Mouse (Mus musculus) intestine, postnatal 0 days (tissue): Measurements from ENCODE around the gene Ppfibp2. TPM values are rescaled to one million over a fixed set of nuclear protein-coding genes. Genes with fewer than 3 reads are reported as not detected.

Source experiments
- ATAC-seq: fragments of 200-750 bp; cut with Nextera tagmentation; 2 replicates; pipeline ENCODE4 v1.8.0; 2017; ENCODE audit warnings: mild to moderate bottlenecking, moderate TSS enrichment, moderate library complexity
- H3K27ac ChIP-seq: fragments of 300-500 bp; sonication (generic); 2 replicates; pipeline ENCODE4 v1.5.1; 2014; ENCODE audit warnings: mild to moderate bottlenecking, low read depth, low read length, moderate library complexity
- H3K27me3 ChIP-seq: fragments of 300-500 bp; sonication (generic); replicated peaks from 2 replicates; pipeline ENCODE4 v1.6.1; 2014; ENCODE audit warnings: low read length, mixed read lengths; ENCODE audit not compliant: control insufficient read depth, insufficient read depth
- H3K36me3 ChIP-seq: fragments of 300-500 bp; sonication (generic); 2 replicates; pipeline ENCODE4 v1.6.1; 2014; ENCODE audit warnings: mild to moderate bottlenecking, moderate library complexity; ENCODE audit not compliant: control insufficient read depth, insufficient read depth
- H3K4me1 ChIP-seq: fragments of 300-500 bp; sonication (generic); replicated peaks from 2 replicates; pipeline ENCODE4 v1.6.1; 2014; ENCODE audit warnings: antibody characterized with exemption, low read length, mixed read lengths; ENCODE audit not compliant: control insufficient read depth, insufficient read depth
- H3K4me2 ChIP-seq: fragments of 300-500 bp; sonication (generic); replicated peaks from 2 replicates; pipeline ENCODE4 v1.6.1; 2014; ENCODE audit warnings: low read depth, mild to moderate bottlenecking, moderate library complexity
- H3K4me3 ChIP-seq: fragments of 300-500 bp; sonication (generic); 2 replicates; pipeline ENCODE4 v1.5.1; 2014; ENCODE audit warnings: low read depth, low read length
- H3K9ac ChIP-seq: fragments of 300-500 bp; sonication (generic); 2 replicates; pipeline ENCODE4 v1.6.1; 2014; ENCODE audit warnings: mild to moderate bottlenecking, low read depth, low read length
- H3K9me3 ChIP-seq: fragments of 300-500 bp; sonication (generic); 2 replicates; pipeline ENCODE4 v1.6.1; 2016; ENCODE audit warnings: mixed run types; ENCODE audit not compliant: control insufficient read depth
- CTCF ChIP-seq: sonication (generic); IDR thresholded peaks from 2 replicates; pipeline ENCODE4 v1.5.1; 2016; ENCODE audit warnings: low read depth, mild to moderate bottlenecking, control low read depth, antibody characterized with exemption, moderate library complexity
- WGBS: fragments of 180-500 bp; shearing (Covaris S2); extraction: QIAGEN DNeasy Blood & Tissue Kit; methylation state at CpG from one replicate; pipeline ENCODE4 v1.1.7; 2014; 5-methylcytosine and 5-hydroxymethylcytosine counted together
- polyA plus RNA-seq: library from polyadenylated mRNA; unstranded; fragments of >200 nt; fragmentation: Nextera tagmentation; extraction: Ambion mirVana; gene quantifications from 2 replicates; pipeline ENCODE4 v1.2.1, GENCODE M21; 2015

Gene Ppfibp2
- polyA plus RNA-seq, 1 experiment from 2014 or later: 9.8 TPM

GRCm38 (mm10) chr7:107749270-107749669 is 154.3 kb downstream of the Ppfibp2 start:
- Histone ChIP-seq H3K9me3 (no peaks in the 10 kb centered on the region), H3K27me3 (no peaks in the 10 kb centered on the region), H3K36me3 (peaks cover 18% of the 10 kb centered on the region), H3K4me3 (no peak overlapping the region), H3K4me1 (no peaks in the 10 kb centered on the region), H3K27ac (no peak overlapping the region), H3K9ac (no peak overlapping the region), H3K4me2 (no peak overlapping the region)
- ATAC-seq: no peak; the same call in 1 of the 2 replicates
- peak; percentile 83 for TF ChIP-seq CTCF
- WGBS: 5% methylated on average over 3 of the region's 3 CpGs

DNA sequence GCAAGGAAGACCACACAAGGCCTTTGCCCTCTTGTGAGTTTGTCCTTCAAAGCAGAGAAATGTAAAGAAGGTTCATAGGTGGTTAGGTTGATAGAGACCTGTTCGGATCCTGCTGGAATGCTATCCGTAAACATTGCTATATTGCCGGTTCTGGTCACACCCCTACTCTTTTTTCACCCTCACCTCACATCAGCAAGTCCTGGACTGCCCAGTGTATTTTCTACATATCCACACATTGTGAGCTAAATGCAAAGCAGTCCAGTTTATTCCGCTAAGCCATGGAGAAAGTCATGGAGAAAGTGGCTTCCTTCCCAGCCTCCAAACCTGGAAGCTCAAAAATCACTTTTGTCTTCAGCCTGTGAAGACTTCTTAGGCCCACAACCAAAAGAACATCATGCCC is 154.7 kb downstream of the Ppfibp2 start:
- H3K36me3 ChIP-seq: peaks cover 15% of the 10 kb centered on the region

GRCm38 (mm10) chr7:107752031-107752520 is 157.1 kb downstream of the Ppfibp2 start:
- no peak for TF ChIP-seq CTCF
- Histone ChIP-seq H3K4me2 (no peak overlapping the region), H3K36me3 (no peaks in the 10 kb centered on the region), H3K27me3 (no peaks in the 10 kb centered on the region), H3K27ac (no peak overlapping the region), H3K4me3 (no peak overlapping the region), H3K9ac (no peak overlapping the region), H3K9me3 (no peaks in the 10 kb centered on the region), H3K4me1 (no peaks in the 10 kb centered on the region)
- WGBS: 79% methylated on average over 10 of the region's 10 CpGs
- ATAC-seq: no peak

More for the DNA sequence above, 154.7 kb downstream of the Ppfibp2 start:
- Histone ChIP-seq H3K4me2 (no peak overlapping the region), H3K4me3 (no peak overlapping the region), H3K9ac (no peak overlapping the region), H3K4me1 (no peaks in the 10 kb centered on the region), H3K27ac (no peak overlapping the region), H3K27me3 (no peaks in the 10 kb centered on the region), H3K9me3 (no peaks in the 10 kb centered on the region)
- 76% methylated on average over 4 of the region's 4 CpGs for WGBS
- TF ChIP-seq CTCF: no peak
- no peak for ATAC-seq

DNA sequence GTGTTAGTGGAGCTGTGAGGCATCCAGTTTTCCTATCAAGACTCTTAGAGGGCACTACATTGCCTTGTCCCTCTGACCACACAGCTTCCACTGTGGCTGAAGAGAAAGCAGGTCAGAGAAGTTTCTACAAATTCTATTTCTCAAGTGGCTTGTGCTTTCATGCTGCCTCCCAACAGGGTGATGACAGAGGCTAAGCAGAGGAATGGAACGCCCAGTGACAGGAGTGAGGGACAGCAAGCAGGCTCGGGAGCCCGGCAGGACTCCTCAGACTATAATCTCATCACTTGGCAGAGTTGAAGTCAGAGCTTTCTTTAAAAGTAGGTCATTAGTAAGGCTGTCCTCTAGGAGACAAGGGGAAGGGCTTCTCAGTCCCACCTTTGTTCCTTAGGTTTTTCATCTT is 160.9 kb downstream of the Ppfibp2 start:
- TF ChIP-seq CTCF: no peak
- Histone ChIP-seq H3K9ac (no peak overlapping the region), H3K4me2 (no peak overlapping the region), H3K4me3 (no peak overlapping the region), H3K36me3 (no peaks in the 10 kb centered on the region), H3K27ac (no peak overlapping the region), H3K9me3 (no peaks in the 10 kb centered on the region), H3K4me1 (no peaks in the 10 kb centered on the region), H3K27me3 (no peaks in the 10 kb centered on the region)
- 80% methylated on average over 3 of the region's 3 CpGs for WGBS
- no peak for ATAC-seq

DNA sequence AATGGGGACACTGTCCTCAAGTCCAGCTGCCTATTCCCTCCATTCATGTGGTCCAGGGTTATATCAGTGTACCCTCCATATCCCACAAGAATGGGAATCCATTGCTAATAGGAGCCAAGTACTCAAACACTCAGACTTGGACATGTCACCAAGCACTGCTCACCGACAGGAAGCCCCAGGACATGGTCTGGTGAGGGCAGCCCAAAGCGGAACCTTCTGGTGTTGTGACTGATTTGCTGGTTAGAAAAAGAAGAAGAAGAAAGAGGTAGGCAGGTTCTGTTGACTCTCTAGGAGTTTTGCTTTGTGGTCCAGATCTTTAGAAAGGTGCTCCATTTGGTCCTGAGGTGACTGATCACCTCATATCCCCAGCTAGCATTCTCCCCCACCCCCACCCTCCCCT is 161.7 kb downstream of the Ppfibp2 start:
- Histone ChIP-seq H3K36me3 (no peaks in the 10 kb centered on the region), H3K4me2 (no peak overlapping the region), H3K4me3 (no peak overlapping the region), H3K27me3 (no peaks in the 10 kb centered on the region), H3K4me1 (no peaks in the 10 kb centered on the region), H3K9me3 (no peaks in the 10 kb centered on the region), H3K9ac (no peak overlapping the region), H3K27ac (no peak overlapping the region)
- no peak for TF ChIP-seq CTCF
- 86% methylated on average over 2 of the region's 2 CpGs for WGBS
- no peak for ATAC-seq

DNA sequence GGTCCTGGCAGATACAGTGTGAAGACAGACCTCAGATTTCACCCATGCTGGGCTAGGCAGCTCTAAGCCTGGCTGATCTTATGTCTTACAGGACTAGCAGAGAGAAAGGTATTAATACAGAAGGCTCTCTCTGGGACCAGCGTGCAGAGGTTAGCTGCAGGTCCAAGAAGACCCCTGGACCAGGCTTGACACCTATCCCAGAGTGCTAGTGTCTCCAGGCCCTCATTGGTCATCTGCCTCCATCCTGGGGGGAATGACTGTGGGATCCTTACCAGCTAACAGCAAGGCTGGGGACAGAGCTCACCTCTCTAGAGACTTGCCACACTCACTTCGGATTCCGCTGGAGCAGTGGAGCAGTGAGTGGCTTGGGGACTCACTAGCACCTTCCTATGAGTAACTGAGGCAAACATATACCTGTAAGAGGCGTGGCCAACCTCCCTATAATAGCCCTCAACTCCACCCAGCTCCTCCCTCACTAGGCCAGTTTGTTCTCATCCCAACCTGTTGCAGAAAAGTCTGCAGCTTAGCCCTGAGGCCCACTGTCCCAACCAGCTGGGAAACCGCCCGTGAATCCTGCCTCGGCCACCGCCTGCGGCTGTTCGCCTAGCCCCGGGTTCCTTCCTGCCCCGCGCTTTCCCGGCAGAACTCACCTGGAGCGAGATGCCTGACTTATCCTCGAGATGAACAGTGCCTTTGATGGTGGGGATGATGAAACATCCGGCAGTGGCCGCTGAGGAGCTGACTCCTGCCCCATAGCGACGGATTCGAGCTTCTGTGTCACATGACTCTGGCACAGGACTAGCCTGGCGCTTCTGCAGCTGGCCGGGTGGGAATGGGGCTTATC is 162.5 kb downstream of the Ppfibp2 start, which contains the start of gene Cyb5r2:
Gene Cyb5r2 (minus strand): TSS at position 725 of the 844 bp plus-strand sequence.
- Histone ChIP-seq H3K4me1 (no peaks in the 10 kb centered on the region), H3K9ac (no peak within 1 kb of the TSS), H3K27ac (no peak within 1 kb of the TSS), H3K9me3 (no peaks in the 10 kb centered on the region), H3K27me3 (no peaks in the 10 kb centered on the region), H3K4me2 (peak within 1 kb of the TSS; percentile 54), H3K4me3 (peak within 1 kb of the TSS; percentile 17; the same call in 1 of the 2 replicates), H3K36me3 (no peaks in the 10 kb centered on the region)
- peak; percentile 75 for ATAC-seq
- WGBS: 10% methylated on average over 23 of the region's 23 CpGs
- TF ChIP-seq CTCF: peak; percentile 55
